Mouse (Mus musculus): ENCODE data around the gene Lyplal1.

Lyplal1 gene

GRCm38 (mm10) chr1:186116701-186117488, at the start of gene Lyplal1:
Lyplal1 (minus strand) TSS chr1:186117310.
- peak; percentile 97 for DNase-seq (ENCODE audit: low spot score)

- DNase-seq (ENCODE audit: low spot score) = peak; percentile 23
Observed at GRCm38 (mm10) chr1:186163616-186164015, 46.5 kb upstream of the Lyplal1 start.

GRCm38 (mm10) chr1:186163206-186163605, 46.1 kb upstream of the Lyplal1 start:
- DNase-seq (ENCODE audit: low spot score) = peak; percentile 34

- DNase-seq (ENCODE audit: low spot score) = no peak
Observed at GRCm38 (mm10) chr1:186150376-186150775, 33.3 kb upstream of the Lyplal1 start.

- DNase-seq (ENCODE audit: low spot score) = peak; percentile 41
Observed at GRCm38 (mm10) chr1:186145444-186145843, 28.3 kb upstream of the Lyplal1 start.

GRCm38 (mm10) chr1:186140191-186140590, 23.1 kb upstream of the Lyplal1 start:
- DNase-seq (ENCODE audit: low spot score) = no peak

- DNase-seq (ENCODE audit: low spot score) = no peak
Observed at GRCm38 (mm10) chr1:186137873-186138272, 20.8 kb upstream of the Lyplal1 start.

- no peak for DNase-seq (ENCODE audit: low spot score)
Observed at GRCm38 (mm10) chr1:186136636-186137380, 19.7 kb upstream of the Lyplal1 start.

- no peak for DNase-seq (ENCODE audit: low spot score)
Observed at GRCm38 (mm10) chr1:186131465-186131864, 14.4 kb upstream of the Lyplal1 start.

- DNase-seq (ENCODE audit: low spot score) = no peak
Observed at GRCm38 (mm10) chr1:186128940-186129339, 11.8 kb upstream of the Lyplal1 start.

- DNase-seq (ENCODE audit: low spot score) = no peak
Observed at GRCm38 (mm10) chr1:186126313-186126862, 9.3 kb upstream of the Lyplal1 start.

- no peak for DNase-seq (ENCODE audit: low spot score)
Observed at GRCm38 (mm10) chr1:186123690-186124089, 6.6 kb upstream of the Lyplal1 start.

GRCm38 (mm10) chr1:186119856-186120255, 2.7 kb upstream of the Lyplal1 start:
- no peak for DNase-seq (ENCODE audit: low spot score)

GRCm38 (mm10) chr1:186116086-186116600, 967 bp downstream of the Lyplal1 start:
- DNase-seq (ENCODE audit: low spot score) = no peak

- DNase-seq (ENCODE audit: low spot score) = no peak
Observed at GRCm38 (mm10) chr1:186102313-186102712, 14.8 kb downstream of the Lyplal1 start.

- DNase-seq (ENCODE audit: low spot score) = no peak
Observed at GRCm38 (mm10) chr1:186066266-186066897, 50.7 kb downstream of the Lyplal1 start.

GRCm38 (mm10) chr1:186060041-186060440, 57.1 kb downstream of the Lyplal1 start:
- no peak for DNase-seq (ENCODE audit: low spot score)

- no peak for DNase-seq (ENCODE audit: low spot score)
Observed at GRCm38 (mm10) chr1:186054227-186054626, 62.9 kb downstream of the Lyplal1 start.

- no peak for DNase-seq (ENCODE audit: low spot score)
Observed at GRCm38 (mm10) chr1:186053280-186054043, 63.6 kb downstream of the Lyplal1 start.

- DNase-seq (ENCODE audit: low spot score) = no peak
Observed at GRCm38 (mm10) chr1:186043709-186044452, 73.2 kb downstream of the Lyplal1 start.

GRCm38 (mm10) chr1:186041841-186042240, 75.3 kb downstream of the Lyplal1 start:
- no peak for DNase-seq (ENCODE audit: low spot score)

Measured in embryo, embryonic 10 days (tissue).